Mouse (Mus musculus) layer of hippocampus, postnatal 36 days (tissue): ENCODE results near the gene Rpa1. TPM values are rescaled to one million over a fixed set of nuclear protein-coding genes. Genes with fewer than 3 reads are reported as not detected.
"Not testable (repeated sequence)": the region's sequence is repeated elsewhere in the genome, so short reads cannot be mapped to it uniquely, and the experiment has no call there.

Experiments
- DNase-seq, 2 experiments: peaks; one replicate each; pipeline ENCODE4 v3.0.0; 2022
- total RNA-seq, 2 experiments: library from RNA; stranded (reverse); gene quantifications; 2 replicates each; pipeline ENCODE4 v1.2.3; 2021

The Rpa1 gene
- total RNA-seq, 2 experiments from 2014 or later = 58.5 to 60.8 TPM

- DNase-seq = no peak
Measured at GRCm38 (mm10) chr11:75285893-75286467, 62.1 kb downstream of the Rpa1 start.

GRCm38 (mm10) chr11:75283784-75284183 lies 64.3 kb downstream of the Rpa1 start:
- DNase-seq = not testable (repeated sequence)

GRCm38 (mm10) chr11:75282496-75283120 lies 65.5 kb downstream of the Rpa1 start:
- no peak for DNase-seq

- no peak for DNase-seq
Measured at GRCm38 (mm10) chr11:75281380-75282256, 66.5 kb downstream of the Rpa1 start.

GRCm38 (mm10) chr11:75280435-75281001 lies 67.6 kb downstream of the Rpa1 start:
- DNase-seq = no peak

GRCm38 (mm10) chr11:75280066-75280410 lies 68.1 kb downstream of the Rpa1 start:
- no peak for DNase-seq

GRCm38 (mm10) chr11:75279342-75280065 lies 68.6 kb downstream of the Rpa1 start:
- no peak for DNase-seq

GRCm38 (mm10) chr11:75279013-75279341 lies 69.1 kb downstream of the Rpa1 start:
- DNase-seq = no peak

GRCm38 (mm10) chr11:75278115-75278514 lies 70.0 kb downstream of the Rpa1 start:
- DNase-seq = no peak

- DNase-seq = no peak
Measured at GRCm38 (mm10) chr11:75275035-75275434, 73.1 kb downstream of the Rpa1 start.

GRCm38 (mm10) chr11:75273466-75273865 lies 74.7 kb downstream of the Rpa1 start:
- DNase-seq = no peak

GRCm38 (mm10) chr11:75270985-75271434 lies 77.1 kb downstream of the Rpa1 start:
- DNase-seq = peak; percentile 64 to 73

- DNase-seq = no peak
Measured at GRCm38 (mm10) chr11:75270276-75270984, 77.7 kb downstream of the Rpa1 start.

- DNase-seq = no peak
Measured at GRCm38 (mm10) chr11:75269213-75269612, 78.9 kb downstream of the Rpa1 start.

- no peak for DNase-seq
Measured at GRCm38 (mm10) chr11:75268492-75268891, 79.6 kb downstream of the Rpa1 start.

GRCm38 (mm10) chr11:75267826-75268281 lies 80.3 kb downstream of the Rpa1 start:
- DNase-seq = peak; percentile 51 to 55

- no peak for DNase-seq
Measured at GRCm38 (mm10) chr11:75265545-75265944, 82.6 kb downstream of the Rpa1 start.

- no peak for DNase-seq
Measured at GRCm38 (mm10) chr11:75264550-75264949, 83.6 kb downstream of the Rpa1 start.

- DNase-seq = no peak
Measured at GRCm38 (mm10) chr11:75263964-75264312, 84.2 kb downstream of the Rpa1 start.

- DNase-seq = no peak
Measured at GRCm38 (mm10) chr11:75263274-75263963, 84.7 kb downstream of the Rpa1 start.

GRCm38 (mm10) chr11:75262791-75263190 lies 85.3 kb downstream of the Rpa1 start:
- DNase-seq = no peak
